Mouse (Mus musculus) lung, postnatal 14 days (tissue): ENCODE measurements around the gene Selp.

Experiments used
- DNase-seq: peaks from one replicate; pipeline ENCODE4 v3.0.0; 2021

Selp gene

DNA sequence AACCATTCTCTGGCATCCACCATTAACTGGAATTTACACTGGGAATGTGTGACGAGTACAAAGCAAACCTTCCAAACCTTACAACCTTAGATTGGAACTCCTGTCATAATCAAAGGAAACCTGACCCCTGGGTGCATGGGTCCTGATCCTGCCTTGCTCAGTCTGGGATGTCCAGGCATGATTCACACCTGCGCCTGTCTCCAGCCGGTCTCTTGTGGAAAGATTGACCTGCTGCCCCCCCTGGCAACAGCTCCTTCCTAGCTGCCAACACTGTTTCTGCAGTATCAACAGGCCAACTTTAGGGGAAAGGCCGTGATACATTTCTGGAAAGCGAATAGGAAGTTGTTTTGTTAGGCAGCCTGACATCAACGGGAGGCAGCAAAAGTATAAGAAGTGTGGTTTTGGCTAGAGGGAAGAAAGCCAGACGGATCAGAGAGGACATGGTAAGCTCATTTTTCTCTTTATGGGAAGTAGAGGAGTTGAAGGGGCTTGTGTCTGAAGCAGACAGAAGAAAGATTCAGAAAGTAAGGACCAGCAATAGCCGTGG lies at the start of gene Selp:
Selp (plus strand) TSS at position 318 of the 547 bp plus-strand sequence.
- no peak for DNase-seq

DNA sequence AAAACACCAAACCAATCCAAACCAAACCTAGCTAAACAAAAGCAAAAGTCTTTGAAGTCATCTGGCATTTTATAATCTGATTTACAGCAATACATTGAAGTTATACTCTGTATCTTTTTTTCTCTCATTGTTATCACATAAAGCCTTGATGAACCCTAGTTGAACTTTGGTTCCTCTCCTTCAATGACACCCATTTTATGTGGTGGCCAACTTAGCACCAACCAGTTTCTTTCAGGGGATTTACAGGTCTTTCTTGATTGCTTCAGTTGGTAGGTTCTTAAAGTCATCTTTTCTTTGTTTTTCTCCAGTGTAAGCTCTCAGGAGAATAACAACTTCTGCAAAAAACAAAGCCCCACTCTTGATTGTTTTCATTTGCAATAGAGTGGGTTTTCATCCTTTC lies 45.8 kb upstream of the Selp start:
- no peak for DNase-seq

DNA sequence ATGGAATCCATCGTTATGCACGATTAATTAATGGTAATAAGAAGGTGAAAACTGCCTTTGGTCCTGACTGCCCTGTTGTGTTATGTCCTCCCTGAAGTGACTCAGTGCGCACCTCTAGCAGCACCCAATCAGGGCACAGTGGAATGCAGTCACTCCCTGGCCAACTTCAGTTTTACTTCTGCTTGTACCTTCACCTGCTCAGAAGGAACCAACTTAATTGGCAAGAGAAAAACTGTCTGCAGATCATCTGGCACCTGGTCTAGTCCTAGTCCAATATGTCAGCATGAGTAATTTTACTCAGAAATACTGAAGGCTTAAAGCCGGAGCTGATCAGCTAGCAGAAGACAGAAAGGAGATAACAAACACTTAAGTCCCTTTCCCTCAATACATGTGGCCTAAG lies 44.6 kb upstream of the Selp start:
- no peak for DNase-seq

DNA sequence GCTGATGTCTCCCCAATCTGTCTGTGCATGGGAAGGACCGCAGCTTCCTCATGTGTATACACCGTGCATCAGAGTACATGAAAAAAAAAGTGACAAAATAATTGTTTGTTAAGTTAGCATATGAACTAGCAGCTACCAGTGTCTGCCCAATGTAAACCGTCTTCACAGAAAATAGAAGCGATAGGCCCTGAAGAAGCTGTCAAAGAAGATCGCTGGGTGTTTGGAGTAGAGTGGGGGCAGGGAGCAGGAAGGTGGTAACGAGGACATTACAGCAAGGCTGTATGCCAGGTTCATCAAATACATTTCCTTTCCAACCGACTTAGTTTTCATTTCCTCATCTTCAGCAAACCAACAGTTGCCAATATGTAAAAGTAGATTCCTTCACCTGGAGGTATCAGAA lies 44.0 kb upstream of the Selp start:
- no peak for DNase-seq

DNA sequence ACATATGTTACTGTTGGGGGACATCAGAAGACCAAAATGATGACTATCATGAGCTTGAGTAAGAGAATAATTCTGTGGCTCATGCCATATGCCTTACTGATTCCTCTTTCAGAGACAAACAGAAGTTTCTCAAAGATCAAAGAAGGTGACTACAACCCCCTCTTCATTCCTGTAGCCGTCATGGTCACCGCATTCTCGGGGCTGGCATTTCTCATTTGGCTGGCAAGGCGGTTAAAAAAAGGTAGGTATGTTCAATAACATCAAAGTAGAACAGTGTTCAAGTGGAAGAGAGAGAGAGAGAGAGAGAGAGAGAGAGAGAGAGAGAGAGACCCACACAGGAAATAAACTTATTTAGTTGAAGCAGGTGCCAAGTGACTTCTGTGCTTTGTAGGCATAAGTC lies 43.1 kb upstream of the Selp start:
- DNase-seq, result no peak

DNA sequence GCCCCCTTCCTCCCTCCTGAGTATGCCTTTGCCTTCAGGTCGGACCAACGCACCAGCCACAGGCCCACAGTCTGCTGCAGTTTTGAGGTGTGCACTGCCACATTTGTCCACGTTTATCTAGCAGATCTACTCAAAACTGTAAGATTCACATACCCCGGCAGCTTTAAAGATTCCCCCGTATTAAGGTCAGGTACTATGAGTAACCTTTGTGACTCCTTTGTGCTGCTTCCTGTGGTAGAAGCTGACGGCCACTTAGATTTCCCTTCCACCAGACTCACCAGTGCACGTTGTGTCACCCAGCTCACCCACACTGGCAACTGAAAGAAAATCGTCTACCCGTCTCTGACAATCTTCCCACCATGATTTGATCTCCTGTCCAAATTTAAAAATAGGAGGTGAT lies 42.0 kb upstream of the Selp start:
- DNase-seq, result no peak

DNA sequence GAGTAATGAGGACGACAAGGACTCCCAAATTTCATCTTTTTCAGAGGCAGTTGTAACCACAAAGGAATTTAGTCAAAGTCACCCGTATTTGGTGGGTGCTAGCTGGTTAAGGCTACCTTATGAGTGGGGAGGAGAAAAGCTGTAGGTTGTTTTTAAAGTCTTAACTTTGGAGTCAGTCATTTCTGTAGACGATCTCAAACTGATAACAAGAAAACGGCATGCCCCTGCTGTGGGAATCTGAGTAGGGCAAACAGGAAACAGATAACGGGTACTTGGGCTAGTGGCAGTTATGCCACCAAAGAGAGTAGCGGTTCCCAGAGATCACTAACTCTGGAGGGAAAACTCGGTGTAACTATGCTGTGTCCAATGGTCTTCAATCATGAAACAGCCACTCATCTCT lies 41.3 kb upstream of the Selp start:
- DNase-seq, result no peak

DNA sequence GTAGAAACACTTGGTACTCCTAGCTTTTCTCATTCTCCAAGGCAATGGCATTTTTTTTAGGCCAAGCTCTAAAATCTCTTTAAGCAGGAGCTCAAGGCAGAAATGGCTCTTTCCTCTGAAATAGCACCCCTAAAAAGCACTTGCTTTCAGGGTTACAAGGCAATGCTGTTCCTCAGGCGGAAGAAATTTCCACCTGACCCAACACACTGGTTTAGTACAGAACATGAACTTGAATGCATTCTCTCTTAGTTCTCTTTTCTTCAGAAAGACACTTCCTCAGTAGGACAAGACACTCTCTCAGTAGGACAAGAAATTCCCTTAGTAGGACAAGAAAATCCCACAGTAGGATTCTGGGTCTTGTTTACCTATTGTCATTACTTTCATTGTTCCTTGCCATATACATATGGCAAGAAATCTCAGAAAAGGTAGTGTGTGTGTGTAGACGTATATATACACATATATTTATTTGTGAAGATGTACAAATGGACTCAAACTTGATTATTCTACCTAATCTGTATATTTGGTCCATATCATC lies 40.4 kb upstream of the Selp start:
- no peak for DNase-seq

DNA sequence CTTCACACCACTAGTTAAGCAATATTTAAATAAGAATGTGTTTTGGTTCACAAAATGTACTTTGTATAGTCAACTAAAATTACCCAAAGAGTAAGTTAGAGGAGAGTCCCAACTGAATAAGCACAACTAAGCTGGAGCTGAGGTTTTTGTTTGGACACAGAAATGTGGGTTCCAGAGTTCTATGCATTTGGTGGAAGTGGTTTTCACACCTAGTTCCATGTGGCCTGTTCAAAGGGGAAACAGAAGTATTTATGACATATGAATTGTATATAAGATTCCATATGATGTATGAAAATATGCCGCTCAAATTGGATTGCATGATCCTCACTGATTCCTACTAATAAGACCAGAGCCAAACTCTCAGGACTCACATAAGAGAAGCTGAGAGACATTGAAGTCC lies 39.6 kb upstream of the Selp start:
- no peak for DNase-seq

DNA sequence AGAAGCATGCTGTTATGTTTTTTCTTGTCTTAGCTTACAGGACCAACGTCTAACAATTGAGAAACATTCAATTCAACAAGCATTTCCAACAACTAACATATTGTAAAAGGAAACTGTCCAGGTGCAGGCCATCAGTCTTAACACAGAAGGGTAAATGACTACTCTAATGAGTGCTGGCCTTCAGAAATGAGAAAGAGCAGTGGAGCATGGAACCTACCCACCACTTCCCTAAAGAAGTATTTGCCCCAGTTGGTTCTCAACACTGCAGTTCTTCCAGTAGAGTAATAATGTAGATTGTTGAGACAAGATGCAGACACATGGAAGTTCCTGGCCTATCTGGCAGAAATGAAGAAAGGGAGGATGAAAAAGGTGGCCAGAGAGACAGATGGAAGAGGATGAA lies 38.6 kb upstream of the Selp start:
- DNase-seq, result no peak

DNA sequence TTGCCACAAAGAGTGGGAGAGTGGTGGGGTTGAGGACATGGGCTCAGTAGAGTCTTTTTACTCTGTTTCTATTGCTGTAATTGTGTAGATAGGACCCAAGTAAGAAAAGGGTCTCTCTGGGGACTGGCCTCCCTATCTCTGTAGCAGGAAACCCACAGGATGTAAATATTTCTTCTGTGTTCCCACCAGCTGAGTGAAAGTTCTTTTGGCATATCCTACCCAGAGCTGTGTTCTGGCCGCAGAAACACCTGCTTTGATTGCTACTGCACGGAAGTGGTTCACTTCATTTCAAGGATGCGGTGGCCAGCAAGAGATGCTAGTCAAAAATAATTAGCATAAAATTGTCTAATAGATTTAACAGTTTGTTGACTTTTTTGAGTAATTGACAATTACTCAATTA lies 38.0 kb upstream of the Selp start:
- DNase-seq, result no peak

DNA sequence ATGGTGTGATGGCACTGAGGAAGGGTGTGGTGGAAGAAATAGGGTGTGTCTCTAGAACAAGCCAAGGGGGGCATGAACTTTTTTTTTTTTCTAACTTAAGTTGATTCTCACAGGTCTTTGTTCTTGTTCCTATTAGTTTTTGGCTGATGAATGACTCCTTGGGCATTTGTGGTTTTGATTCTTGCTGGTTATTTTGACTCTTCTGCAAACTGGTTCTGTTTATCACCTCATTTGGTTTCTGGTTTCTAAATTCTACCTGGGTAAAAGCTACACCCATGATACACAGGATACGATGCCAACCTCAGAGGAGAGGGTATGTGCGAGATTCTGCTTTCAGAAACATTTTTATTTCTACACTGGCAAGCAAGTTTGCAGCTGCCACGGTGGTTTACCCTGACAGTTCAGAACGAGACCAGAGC lies 36.7 kb upstream of the Selp start:
- DNase-seq, result peak; percentile 4

DNA sequence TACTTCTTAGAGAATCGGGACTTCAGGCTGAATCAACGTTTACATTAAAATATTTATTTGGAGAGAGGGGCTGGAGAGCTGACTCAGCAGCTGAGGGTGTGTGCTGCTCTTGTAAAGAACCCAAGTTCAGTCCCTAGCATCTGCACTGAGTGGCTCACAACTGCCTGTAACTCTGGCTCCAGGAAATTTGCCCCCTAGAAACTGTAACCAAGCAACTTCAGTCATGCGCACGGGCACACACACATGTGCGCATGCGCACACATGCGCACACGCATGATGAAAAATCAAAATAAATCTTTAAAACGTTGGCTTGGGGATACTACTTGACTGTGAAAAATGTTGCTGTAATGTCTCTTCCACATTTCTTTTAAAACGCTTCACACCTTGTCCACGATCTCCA lies 36.0 kb upstream of the Selp start:
- no peak for DNase-seq

DNA sequence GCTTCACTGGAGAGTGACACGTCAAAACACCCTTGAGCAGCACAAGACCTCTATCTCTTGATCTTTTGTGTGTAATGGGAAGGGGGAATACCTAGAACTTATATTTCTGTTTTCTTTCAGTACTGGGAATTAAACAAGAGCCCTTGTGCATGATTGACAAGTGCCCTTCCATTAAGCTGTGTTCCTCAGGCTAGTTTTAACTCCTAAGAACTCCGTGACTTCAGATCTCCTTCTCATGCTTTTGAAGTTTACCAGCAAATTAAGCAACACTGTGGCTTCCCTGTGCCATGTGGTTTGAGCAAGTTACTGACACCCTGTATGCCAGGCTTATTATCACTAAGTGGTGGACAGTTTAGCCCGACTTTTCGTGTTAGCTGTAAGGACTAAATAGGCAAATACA lies 32.0 kb upstream of the Selp start:
- no peak for DNase-seq

DNA sequence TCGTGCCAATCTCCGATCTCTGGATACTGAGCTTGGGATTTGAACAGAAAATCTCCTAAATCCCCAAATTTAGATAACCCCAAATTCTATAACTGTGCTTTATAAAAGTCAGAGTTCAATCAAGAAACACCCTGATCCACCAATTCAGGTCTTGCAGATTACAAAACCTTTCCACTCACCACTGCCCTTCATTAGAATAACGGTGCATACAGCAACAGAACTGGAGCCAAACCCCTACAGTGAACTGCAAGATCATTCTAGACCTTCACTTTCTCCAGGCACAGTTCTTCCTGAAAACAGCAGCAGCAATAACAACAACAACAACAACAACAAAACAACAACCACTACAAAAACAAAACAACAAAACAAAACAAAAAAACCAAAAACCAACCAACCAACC lies 28.3 kb upstream of the Selp start:
- no peak for DNase-seq

DNA sequence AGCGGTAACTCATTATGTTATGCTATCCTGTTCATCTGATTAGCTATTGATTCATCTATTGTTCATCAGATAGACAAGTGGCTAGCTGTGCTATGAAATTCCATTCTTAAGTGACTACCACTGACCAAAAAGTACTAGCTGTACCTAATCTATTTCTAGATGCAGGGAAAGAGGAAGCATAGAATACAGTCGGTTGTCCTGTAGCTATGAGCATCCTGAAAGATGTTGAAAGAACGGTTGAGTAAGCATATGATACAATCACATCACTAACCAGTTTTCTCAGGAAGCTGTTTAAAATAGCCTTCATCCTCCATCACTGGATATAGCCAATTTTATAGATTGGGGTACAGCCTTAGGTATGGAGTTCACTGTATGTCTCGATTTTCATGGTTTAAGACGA lies 27.2 kb upstream of the Selp start:
- no peak for DNase-seq

DNA sequence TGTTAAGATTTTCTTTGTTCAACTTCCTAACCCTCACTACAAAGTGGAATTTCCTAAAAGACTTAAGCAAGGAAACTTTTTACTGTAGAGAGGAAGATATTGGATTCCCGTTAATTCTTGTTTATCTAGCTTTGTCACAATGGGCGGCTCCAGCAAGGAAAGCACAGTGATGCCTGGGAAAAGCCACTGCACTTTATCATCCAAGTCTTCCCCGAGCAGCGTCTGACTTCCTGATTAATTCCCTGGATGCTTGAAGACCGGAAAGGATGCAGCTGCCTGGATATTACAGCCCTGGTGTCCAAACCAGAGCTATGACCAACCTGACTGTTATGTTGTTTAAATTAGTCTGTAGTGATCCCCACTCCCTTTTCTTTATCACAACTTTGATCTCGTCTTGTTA lies 18.3 kb upstream of the Selp start:
- DNase-seq, result no peak

DNA sequence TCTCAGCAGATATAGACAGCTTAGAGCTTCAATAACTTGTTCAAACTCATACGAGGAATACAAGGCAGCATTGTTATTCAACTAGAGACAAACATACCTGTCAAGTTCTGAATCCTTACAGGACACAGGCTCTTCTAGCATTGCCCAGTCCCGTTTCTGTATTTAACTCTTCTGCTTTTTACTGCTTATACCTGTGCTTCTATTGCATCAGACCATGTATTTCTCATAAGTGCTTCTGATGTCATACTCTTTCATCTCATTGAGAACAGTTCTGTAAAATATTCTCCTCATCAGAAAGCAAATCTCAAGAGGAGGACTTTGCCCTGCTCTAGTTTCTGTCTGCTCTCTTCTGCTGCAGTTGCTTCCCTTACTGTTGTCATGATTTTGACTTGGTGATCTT lies 17.2 kb upstream of the Selp start:
- no peak for DNase-seq

DNA sequence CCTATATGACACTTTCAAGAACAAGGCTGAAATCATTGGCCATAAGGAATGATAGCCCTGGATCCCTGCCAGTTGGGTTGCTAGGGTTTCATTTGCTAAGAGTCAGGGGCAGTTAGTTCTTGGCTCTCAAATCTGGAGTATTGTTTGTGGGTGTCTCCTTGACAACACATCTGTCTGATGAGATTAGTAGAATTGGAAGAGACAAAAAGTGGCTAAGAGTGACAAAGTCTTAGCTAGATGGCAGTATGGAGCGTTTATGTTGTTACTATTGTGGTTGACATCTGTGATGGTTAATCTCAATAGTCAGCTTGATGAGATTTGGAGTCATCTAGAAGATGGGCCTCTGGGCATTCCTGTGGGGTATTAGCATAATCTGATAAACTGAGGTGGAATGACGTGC lies 16.7 kb upstream of the Selp start:
- no peak for DNase-seq

DNA sequence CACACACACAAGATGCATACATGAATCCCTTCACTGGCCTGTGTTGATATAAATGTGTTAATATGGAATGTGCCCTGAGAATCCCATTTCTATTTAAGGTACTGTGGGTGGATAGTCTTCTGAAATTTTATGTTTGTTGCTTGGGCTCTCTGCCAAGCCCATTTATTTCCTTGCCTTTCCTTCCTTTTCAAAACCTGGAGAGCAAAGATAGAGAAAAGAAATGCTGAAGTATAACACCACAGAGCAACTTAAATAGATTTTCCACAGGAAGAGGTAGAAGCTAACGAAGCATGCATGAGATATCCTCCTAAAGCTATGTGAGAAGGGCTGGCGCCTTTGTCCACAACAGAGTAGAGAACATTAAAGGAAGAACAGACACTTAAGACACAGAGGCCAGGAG lies 5.3 kb upstream of the Selp start:
- DNase-seq, result no peak

DNA sequence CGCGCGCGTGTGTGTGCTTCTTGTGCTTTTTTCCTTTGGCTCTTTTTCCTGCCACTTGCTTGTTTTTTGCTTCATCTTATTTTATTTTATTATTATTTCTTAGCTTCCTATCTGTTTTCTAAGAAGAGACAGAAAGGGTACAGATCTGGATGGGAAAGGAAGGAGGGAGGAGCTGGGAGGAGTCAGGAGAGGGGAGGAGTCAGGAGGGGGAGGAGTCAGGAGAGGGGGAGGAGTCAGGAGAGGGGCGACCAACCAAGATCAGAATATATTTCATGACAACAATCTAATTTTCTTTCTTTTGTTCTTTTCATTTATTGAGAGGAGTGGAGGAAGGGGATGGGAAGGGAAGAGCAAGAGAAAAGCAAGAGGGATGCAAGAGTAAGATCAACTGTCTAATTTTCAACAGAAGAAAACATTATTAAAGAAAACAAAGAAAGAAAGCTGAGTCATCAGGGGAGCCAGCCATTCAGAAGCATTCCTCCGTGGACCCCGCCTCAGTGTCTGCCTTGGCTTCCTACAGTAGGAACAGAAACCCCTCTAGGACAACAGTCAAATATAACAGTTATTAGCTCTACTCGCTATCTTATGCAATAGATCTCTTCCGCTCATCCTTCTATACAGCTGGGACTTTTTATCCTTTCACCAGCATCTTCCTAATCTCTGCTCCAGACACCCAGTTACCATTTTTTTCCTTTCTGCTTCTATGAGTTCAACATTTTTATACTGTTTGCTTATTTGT lies 4.3 kb upstream of the Selp start:
- DNase-seq, result no peak

DNA sequence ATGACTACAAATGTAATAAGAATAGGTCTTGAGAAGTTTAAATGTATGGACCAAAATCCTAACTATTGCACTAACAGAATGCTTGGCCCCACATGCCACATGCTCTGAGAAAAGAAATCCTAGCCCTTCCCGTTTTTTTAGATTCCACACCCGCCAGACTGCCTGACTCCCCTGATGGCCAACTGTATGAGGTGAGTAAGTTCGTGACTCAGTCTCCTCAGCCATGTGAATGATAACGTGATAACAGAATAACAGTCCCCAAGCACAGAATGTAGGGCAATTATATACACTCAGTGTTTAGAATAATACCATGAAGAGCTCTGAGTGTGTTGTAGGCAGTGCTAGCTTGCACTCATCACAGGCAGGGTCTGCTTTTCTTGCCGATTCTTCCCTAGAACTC lies 784 bp upstream of the Selp start:
- DNase-seq, result no peak

DNA sequence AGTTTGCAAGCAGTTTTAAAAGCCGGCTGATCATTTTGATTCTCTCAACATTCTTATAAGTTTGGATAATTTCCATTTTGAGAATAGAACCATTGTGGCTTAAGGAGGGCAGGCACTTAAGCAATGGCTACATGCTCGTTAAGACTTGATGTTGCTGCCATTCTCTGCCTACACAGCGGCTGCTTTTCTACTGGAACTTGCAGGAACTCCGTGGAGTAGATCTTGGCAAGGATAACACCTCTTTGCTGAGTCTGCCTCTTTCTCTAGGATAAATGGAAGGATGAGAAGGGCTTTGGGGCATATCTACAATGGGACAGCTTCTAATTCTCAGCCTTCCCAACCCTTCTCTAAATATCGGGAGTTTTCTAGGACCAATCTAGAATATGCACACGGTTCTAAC lies 583 bp downstream of the Selp start:
- no peak for DNase-seq

DNA sequence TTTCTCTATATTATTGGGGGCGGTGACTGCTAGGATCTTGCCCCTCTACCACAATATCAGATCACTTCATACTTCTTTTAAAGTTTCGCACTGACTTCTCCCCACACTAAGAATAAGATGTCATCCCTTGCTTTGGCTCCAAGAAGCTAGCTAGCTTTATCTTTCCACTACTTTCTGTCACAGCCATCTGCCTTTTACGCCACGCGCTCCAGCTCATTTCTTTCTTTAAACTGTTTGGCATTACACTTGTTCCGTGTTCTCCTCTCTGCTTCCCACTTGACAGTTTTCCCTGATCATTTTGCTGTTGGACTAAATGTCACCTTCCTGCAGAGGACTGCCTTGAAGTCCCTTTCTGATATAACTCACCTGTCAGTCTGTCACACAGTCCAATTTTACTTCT lies 2.8 kb downstream of the Selp start:
- DNase-seq, result no peak
